ENCODE assay signal across 8 mouse cellular contexts in genomic region chr19:44754461-44755377, GRCm38 (mm10). TPM values are rescaled to one million over a fixed set of nuclear protein-coding genes. Genes with fewer than 3 reads are reported as not detected.
DNase-seq lines count a peak whose midpoint lies in the region; ATAC-seq and TF ChIP-seq lines count a peak whose summit lies in the region.

No protein-coding gene starts in this region.

- no peak overlapping the region for H3K27ac ChIP-seq in cerebellum, adult 2 months (ENCODE audit: insufficient read depth, low read length)
- H3K27ac ChIP-seq in thymus, adult 2 months (ENCODE audit: control insufficient read depth, insufficient read depth, low read length) = no peak overlapping the region
- no peak overlapping the region for H3K27ac ChIP-seq in forebrain, postnatal 0 days (ENCODE audit: low read depth, low read length)
- peak overlapping the region; percentile 99 for H3K27ac ChIP-seq in kidney, embryonic 14.5 days (ENCODE audit: low read depth, low read length)

- H3K9ac ChIP-seq in forebrain, postnatal 0 days = no peak overlapping the region
- H3K9ac ChIP-seq in kidney, embryonic 14.5 days (ENCODE audit: low read depth, low read length) = peak overlapping the region; percentile 94

- TF ChIP-seq POLR2A in cerebellum, adult 2 months (IDR thresholded peaks at IDR 0.05; ENCODE audit: borderline replicate concordance, insufficient read depth, low read length) = no peak
- no peak for TF ChIP-seq POLR2A in thymus, adult 2 months (IDR thresholded peaks at IDR 0.05; ENCODE audit: control insufficient read depth, extremely low read depth, insufficient read depth, low read length, poor library complexity)

- peak; percentile 57; the same call in 1 of the 2 replicates for TF ChIP-seq CTCF in cerebellum, adult 2 months (IDR thresholded peaks at IDR 0.05; ENCODE audit: borderline replicate concordance, insufficient read depth, low read depth, low read length)
- no peak for TF ChIP-seq CTCF in thymus, adult 2 months (IDR thresholded peaks at IDR 0.05; ENCODE audit: borderline replicate concordance, control insufficient read depth, extremely low read depth, insufficient read depth, low read length, poor library complexity)
- TF ChIP-seq CTCF in forebrain, postnatal 0 days (IDR thresholded peaks at IDR 0.05; ENCODE audit: low read depth) = peak; percentile 83

- DNase-seq in cerebellum, adult 2 months = peak in 1 of 2 experiments; percentile 29
- peak; percentile 13 for DNase-seq in thymus, adult 2 months
- DNase-seq in thymus, adult 18-20 months = no peak
- peak; percentile 79 for DNase-seq in forebrain, postnatal 0 days
- peak; percentile 84 for DNase-seq in mesoderm, embryonic 11.5 days (ENCODE audit: low read depth, low spot score)
- no peak for DNase-seq in urinary bladder, postnatal 10 days (ENCODE audit: low spot score)

- no peak for ATAC-seq in cerebellum, adult (ENCODE audit: insufficient number of reproducible peaks, low FRiP score, low TSS enrichment)
- 0 out of 2 replicates have a peak, but pooled peaks have one; percentile 47 for ATAC-seq in forebrain, postnatal 0 days
- ATAC-seq in kidney, embryonic 14.5 days (ENCODE audit: low FRiP score, low TSS enrichment) = no peak

- H3K4me1 ChIP-seq in cerebellum, adult 2 months (ENCODE audit: control insufficient read depth, insufficient read depth, low read length) = peaks cover 2% of the 10 kb centered on the region; the same call in 1 of the 2 replicates
- H3K4me1 ChIP-seq in thymus, adult 2 months (replicated peaks; ENCODE audit: control insufficient read depth, insufficient read depth, low read length) = no peaks in the 10 kb centered on the region
- H3K4me1 ChIP-seq in forebrain, postnatal 0 days (ENCODE audit: insufficient read depth) = no peaks in the 10 kb centered on the region
- H3K4me1 ChIP-seq in kidney, embryonic 14.5 days (ENCODE audit: control insufficient read depth, insufficient read depth, low read length) = peaks cover 8% of the 10 kb centered on the region; the same call in 1 of the 2 replicates

- no peaks in the 10 kb centered on the region for H3K9me3 ChIP-seq in forebrain, postnatal 0 days (ENCODE audit: low read length)
- no peaks in the 10 kb centered on the region for H3K9me3 ChIP-seq in kidney, embryonic 14.5 days (ENCODE audit: control insufficient read depth, low read length)

- H3K4me3 ChIP-seq in cerebellum, adult 2 months (replicated peaks; ENCODE audit: insufficient read depth, low read depth, low read length) = no peak overlapping the region
- no peak overlapping the region for H3K4me3 ChIP-seq in thymus, adult 2 months (ENCODE audit: control insufficient read depth, insufficient read depth, low read length)
- H3K4me3 ChIP-seq in forebrain, postnatal 0 days (ENCODE audit: low read depth, low read length) = no peak overlapping the region
- peak overlapping the region; percentile 71 for H3K4me3 ChIP-seq in kidney, embryonic 14.5 days (ENCODE audit: low read length)

- WGBS in cerebellum, adult 2 months = 1% methylated on average over 16 of the region's 16 CpGs
- 3% methylated on average over 16 of the region's 16 CpGs for WGBS in thymus, adult 2 months
- 1% methylated on average over 16 of the region's 16 CpGs for WGBS in forebrain, postnatal 0 days
- WGBS in kidney, embryonic 14.5 days = under 1% methylated on average over 16 of the region's 16 CpGs

- H3K27me3 ChIP-seq in cerebellum, adult 2 months (ENCODE audit: control insufficient read depth, insufficient read depth, low read length) = peaks cover 33% of the 10 kb centered on the region; the same call in 1 of the 2 replicates
- peaks cover 37% of the 10 kb centered on the region; the same call in 1 of the 2 replicates for H3K27me3 ChIP-seq in thymus, adult 2 months (ENCODE audit: control insufficient read depth, insufficient read depth, low read length)
- H3K27me3 ChIP-seq in forebrain, postnatal 0 days (ENCODE audit: insufficient read depth, low read length) = peaks cover 73% of the 10 kb centered on the region
- H3K27me3 ChIP-seq in kidney, embryonic 14.5 days (ENCODE audit: control insufficient read depth, insufficient read depth, low read length) = peaks cover 66% of the 10 kb centered on the region

- no peaks in the 10 kb centered on the region for H3K36me3 ChIP-seq in thymus, adult 2 months (ENCODE audit: control insufficient read depth, insufficient read depth, low read length)
- no peaks in the 10 kb centered on the region for H3K36me3 ChIP-seq in forebrain, postnatal 0 days (ENCODE audit: insufficient read depth)
- peaks cover 8% of the 10 kb centered on the region; the same call in 1 of the 2 replicates for H3K36me3 ChIP-seq in kidney, embryonic 14.5 days (ENCODE audit: control insufficient read depth, insufficient read depth, low read length)

- H3K4me2 ChIP-seq in forebrain, postnatal 0 days (ENCODE audit: low read depth) = no peak overlapping the region
- H3K4me2 ChIP-seq in kidney, embryonic 14.5 days (replicated peaks; ENCODE audit: low read depth, low read length) = peak overlapping the region; percentile 69

RNA-seq across cellular contexts. Expression of gene Pax2, which starts 1.1 kb away (rescaled TPM):
- polyA plus RNA-seq in cerebellum, adult 2 months (2012; rRNA removed) = 8.4 and 9.0 TPM in 2 replicates
- polyA plus RNA-seq in thymus, adult 2 months (2012; rRNA removed) = 0.10 and 0.12 TPM in 2 replicates
- 0.05 TPM in 1 of 2 replicates, not detected in the other for total RNA-seq in forebrain, postnatal 0 days (2014; rRNA removed)
- polyA plus RNA-seq in forebrain, postnatal 0 days (2015; fragmentation: Nextera tagmentation; extraction: Ambion mirVana) = 0.06 TPM in 2 replicates
- polyA plus RNA-seq in kidney, embryonic 14.5 days (2014; fragmentation: Nextera tagmentation; extraction: Ambion mirVana) = 43.3 and 55.9 TPM in 2 replicates

Comparison
In these comparisons a context has a peak if more than half of its experiments do, and no peak if none do; other contexts are left out.
1. DNase-seq: peak in thymus, adult 2 months (single experiment), forebrain, postnatal 0 days (single experiment) and mesoderm, embryonic 11.5 days (single experiment); none in thymus, adult 18-20 months (0 of 2) and urinary bladder, postnatal 10 days (single experiment).